Mouse (Mus musculus) heart, adult 18-20 months (tissue): ENCODE results near the gene Retreg2. TPM values are rescaled to one million over a fixed set of nuclear protein-coding genes. Genes with fewer than 3 reads are reported as not detected.

Source experiments
- DNase-seq, 2 experiments: peaks; one replicate each; pipeline ENCODE4 v3.0.0; 2021 to 2022; ENCODE audit warnings: mixed read lengths in 1 of 2
- long read RNA-seq, 2 experiments: library from polyadenylated mRNA; stranded (forward); transcript quantifications; one replicate each; pipeline ENCODE4 v2.0.0; 2021
- total RNA-seq, 2 experiments: library from RNA; stranded (reverse); gene quantifications; 2 replicates each; pipeline ENCODE4 v1.2.3; 2021

The Retreg2 gene
- total RNA-seq: 10 to 100 TPM; 20.3 to 23.0 TPM
- long read RNA-seq, experiment 1, transcript Retreg2-201 (9 exons, 2,561 nt): major isoform, 10 of 13 reads
- long read RNA-seq, experiment 1, partial matches to known transcripts: 1 of 13 reads
- long read RNA-seq, experiment 1, other reads (novel, unspliced or antisense): 1 of 13 reads
- long read RNA-seq, experiment 2, transcript Retreg2-201 (9 exons, 2,561 nt): major isoform, 13 of 19 reads
- long read RNA-seq, experiment 2, partial matches to known transcripts: 4 of 19 reads
- long read RNA-seq, experiment 2, other reads (novel, unspliced or antisense): 0 of 19 reads

GRCm38 (mm10) chr1:75142301-75143261 is at the start of gene Retreg2, which contains the start of gene Cnppd1:
Retreg2 (plus strand) TSS chr1:75142778.
Cnppd1 (minus strand) TSS chr1:75142711.
- DNase-seq: peak; percentile 97 to 98

- DNase-seq: no peak
These were observed 20.4 kb upstream of the Retreg2 start for GRCm38 (mm10) chr1:75122211-75122610.

- DNase-seq: peak; percentile 93 to 99
These were observed 17.9 kb upstream of the Retreg2 start, which contains the start of gene Nhej1 for GRCm38 (mm10) chr1:75124346-75125321. Nhej1 (minus strand) TSS chr1:75125200.

- no peak for DNase-seq
These were observed 17.2 kb upstream of the Retreg2 start for GRCm38 (mm10) chr1:75125418-75125817.

GRCm38 (mm10) chr1:75128641-75129040 is 13.9 kb upstream of the Retreg2 start:
- no peak for DNase-seq

GRCm38 (mm10) chr1:75133421-75134207 is 9.0 kb upstream of the Retreg2 start, which contains the start of gene Slc23a3:
Slc23a3 (minus strand) TSS chr1:75133890.
- no peak for DNase-seq

- DNase-seq: no peak
These were observed 6.3 kb upstream of the Retreg2 start for GRCm38 (mm10) chr1:75136293-75136692.

- DNase-seq: no peak
These were observed 5.8 kb upstream of the Retreg2 start for GRCm38 (mm10) chr1:75136730-75137129.

GRCm38 (mm10) chr1:75138448-75138847 is 4.1 kb upstream of the Retreg2 start:
- no peak for DNase-seq

GRCm38 (mm10) chr1:75140601-75141190 is 1.9 kb upstream of the Retreg2 start:
- DNase-seq: no peak

GRCm38 (mm10) chr1:75141486-75142190 is 940 bp upstream of the Retreg2 start:
- DNase-seq: peak; percentile 85 to 87

- DNase-seq: no peak
These were observed 3.0 kb downstream of the Retreg2 start for GRCm38 (mm10) chr1:75145589-75145988.

- peak in 1 of 2 experiments; percentile 1 for DNase-seq
These were observed 5.0 kb downstream of the Retreg2 start for GRCm38 (mm10) chr1:75147411-75148135.

- no peak for DNase-seq
These were observed 6.1 kb downstream of the Retreg2 start for GRCm38 (mm10) chr1:75148727-75149126.

GRCm38 (mm10) chr1:75155837-75156236 is 13.3 kb downstream of the Retreg2 start:
- DNase-seq: no peak

GRCm38 (mm10) chr1:75158990-75159389 is 16.4 kb downstream of the Retreg2 start:
- DNase-seq: no peak

GRCm38 (mm10) chr1:75159540-75160255 is 17.1 kb downstream of the Retreg2 start:
- no peak for DNase-seq

- DNase-seq: no peak
These were observed 17.7 kb downstream of the Retreg2 start for GRCm38 (mm10) chr1:75160256-75160617.
